Mouse (Mus musculus): ENCODE measurements around the gene Kcns1. TPM values are rescaled to one million over a fixed set of nuclear protein-coding genes. Genes with fewer than 3 reads are reported as not detected.
"Not testable (repeated sequence)": the region's sequence is repeated elsewhere in the genome, so short reads cannot be mapped to it uniquely, and the experiment has no call there.

Gene Kcns1
- total RNA-seq (2022), result 1 to 10 TPM in 3 of 4 experiments, under 1 TPM in 1; 0.54 to 1.8 (median 1.4) TPM

- no peak for DNase-seq (ENCODE audit: low spot score in 2 of 2)
These were observed at the start of gene Kcns1 for GRCm38 (mm10) chr2:164170902-164171301. TSS of gene Kcns1 (minus strand) at chr2:164171113.

- no peak for DNase-seq (ENCODE audit: low spot score in 2 of 2)
These were observed 48.4 kb upstream of the Kcns1 start for GRCm38 (mm10) chr2:164219295-164219694.

DNA sequence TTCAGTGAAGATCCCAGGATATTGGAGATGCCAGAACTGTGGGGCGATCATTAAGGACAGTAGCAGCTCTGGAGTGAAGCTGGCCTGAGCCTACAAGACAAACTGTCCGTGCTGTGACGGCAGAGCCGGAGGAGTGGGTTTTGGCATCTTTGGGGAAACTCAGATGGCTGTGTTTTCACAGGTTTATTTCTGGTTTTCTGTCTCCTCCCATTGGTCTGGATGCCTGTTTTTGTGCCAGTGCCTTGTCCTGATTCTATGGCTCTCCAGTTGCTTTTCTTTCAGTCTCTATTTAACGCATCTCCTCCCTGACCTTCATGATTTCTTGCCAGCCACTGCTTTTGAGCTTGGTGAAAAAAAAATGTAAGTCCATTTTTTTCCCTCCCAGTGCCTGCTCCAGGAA, 41.8 kb upstream of the Kcns1 start:
- DNase-seq (ENCODE audit: low spot score in 2 of 2), result no peak

DNA sequence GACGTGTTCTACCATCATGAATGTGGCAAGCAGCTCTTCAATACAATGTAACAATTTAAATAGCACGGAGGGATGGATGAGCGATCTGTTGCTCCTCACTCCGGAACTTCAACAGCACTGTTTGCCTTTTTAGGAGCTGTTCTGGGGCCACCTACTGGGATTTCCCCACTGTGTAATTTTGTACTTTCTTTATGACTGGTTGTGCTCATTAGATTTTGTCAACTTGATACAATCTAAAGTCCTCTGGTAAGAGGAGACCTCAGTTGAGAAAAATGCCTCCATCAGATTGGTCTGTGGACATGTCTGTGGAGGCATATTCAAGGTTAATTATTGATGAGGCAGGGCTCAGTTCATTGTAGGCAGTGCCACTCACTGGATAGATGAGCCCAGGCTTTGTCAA, 40.0 kb upstream of the Kcns1 start:
- DNase-seq (ENCODE audit: low spot score in 2 of 2), result no peak

DNA sequence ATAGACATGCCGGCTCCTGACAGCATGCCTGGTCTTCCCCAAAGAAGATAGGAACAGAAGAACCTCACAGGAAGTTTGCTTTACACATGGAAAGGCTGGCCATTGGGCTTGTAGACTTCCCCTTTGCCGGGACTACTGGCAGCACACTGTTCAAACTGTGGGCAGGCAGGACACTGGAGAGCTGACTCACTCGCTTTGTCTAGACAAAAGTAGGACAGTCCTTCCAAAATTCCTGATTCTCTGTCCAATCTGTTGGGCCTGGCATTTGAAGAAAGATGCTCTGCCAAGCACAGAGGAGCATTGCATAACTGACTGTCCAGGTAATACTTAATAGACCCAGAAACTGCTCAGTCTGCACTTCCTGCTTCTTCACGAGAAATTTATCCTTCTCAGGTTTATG, 35.8 kb upstream of the Kcns1 start:
- DNase-seq (ENCODE audit: low spot score in 2 of 2), result no peak

DNA sequence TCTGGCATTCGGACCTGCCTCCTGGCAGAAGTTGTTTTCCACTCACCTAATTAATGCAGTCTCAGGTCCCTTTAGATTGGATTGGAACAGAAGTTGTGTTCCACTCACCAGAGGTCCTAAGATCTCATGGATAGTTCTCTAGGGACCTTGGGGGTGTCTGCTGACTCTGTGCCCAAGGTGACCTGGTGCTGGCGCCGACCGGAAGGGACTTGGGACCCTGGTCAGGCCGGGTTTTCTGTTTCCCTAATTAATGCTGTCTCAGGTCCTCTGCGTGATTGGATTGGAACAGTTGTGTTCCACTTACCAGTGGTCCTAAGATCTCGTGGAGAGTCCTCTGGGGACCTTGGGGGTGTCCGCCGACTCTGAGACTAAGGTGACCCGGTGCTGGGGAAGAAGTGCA, 35.1 kb upstream of the Kcns1 start:
- DNase-seq (ENCODE audit: low spot score in 2 of 2), result not testable (repeated sequence)

DNA sequence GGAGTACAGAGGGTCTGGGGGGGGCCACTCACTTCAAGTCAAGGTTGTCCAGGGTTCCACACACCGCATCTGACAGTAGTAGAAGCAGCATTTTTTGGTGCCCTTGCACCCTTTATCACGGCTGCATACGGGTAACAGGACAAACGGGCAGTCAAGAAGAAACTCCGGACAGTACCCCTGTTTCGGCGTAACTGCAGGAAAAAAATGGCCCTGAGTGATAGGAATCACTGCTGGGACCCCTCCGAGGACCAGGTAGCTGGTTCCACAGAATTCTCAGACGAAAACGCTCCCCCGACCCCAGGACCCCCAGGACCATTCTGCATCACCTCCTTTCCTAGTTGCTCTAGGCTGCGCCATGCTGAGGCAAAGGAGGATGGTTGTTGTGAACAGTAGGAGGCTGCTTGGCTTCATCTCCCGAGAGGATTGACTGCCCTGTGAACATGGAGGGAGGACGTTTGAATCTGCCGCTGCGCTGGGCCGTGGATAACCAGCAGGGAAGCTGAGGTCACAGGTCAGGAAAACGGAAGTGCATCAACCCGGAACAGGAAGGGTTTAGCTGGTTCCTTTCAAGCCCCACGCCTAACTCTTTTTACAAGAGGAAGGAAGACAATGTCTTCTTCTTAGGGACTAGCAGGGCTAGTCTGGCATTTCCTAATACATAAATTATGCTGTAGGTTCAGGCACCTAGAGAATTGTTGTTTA, 28.9 kb upstream of the Kcns1 start, which contains the start of gene Wfdc15a:
Gene Wfdc15a (minus strand): TSS at position 505 of the 702 bp plus-strand sequence.
- DNase-seq (ENCODE audit: low spot score in 2 of 2), result no peak

DNA sequence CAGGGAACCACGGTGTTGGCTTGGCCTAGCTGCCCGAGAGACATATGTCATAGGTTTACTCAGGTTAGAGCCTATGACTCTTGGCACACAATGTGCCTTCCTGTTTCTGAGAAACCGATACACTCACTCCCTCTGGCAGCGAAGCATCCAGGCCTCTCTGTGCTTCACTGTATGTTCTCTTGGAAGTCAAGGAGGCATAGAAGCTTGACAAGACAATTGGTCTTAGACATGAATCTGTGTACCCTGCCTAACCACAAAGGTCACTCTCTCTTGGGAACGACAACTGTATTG, 25.7 kb upstream of the Kcns1 start:
- DNase-seq (ENCODE audit: low spot score in 2 of 2), result no peak

DNA sequence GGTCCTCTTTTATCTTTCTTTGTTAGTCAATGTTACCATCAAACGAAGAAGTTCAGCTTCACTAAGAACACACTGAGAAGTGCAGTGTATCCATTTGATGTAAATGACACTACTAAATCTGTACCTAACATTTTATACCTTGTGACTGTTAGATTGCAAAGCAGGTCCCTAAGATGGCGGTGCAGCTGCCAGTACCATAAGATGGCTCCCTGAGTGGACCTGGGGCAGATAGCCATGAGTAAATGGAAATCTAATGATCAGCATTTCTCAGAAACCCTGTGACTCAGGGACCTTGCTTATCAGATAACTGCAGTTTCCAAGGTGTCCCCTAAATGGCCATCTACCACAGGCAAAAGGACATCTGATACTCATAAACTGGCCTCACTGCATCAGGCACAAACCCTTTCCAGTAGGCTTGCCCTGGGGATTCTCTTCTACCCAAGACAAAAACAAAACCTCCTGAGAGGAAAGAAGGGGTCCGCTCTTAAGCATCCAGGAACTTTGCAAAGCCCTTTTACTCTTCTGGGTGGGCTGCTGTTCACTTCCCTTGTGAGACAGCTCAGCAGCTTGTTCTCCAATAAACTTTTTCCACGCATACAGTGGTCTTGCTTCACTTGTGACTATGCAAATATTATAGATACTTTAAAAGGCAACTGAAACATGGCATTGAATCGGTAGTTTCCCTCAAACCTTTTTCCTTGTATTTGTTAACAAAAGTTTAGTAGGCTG, 25.2 kb upstream of the Kcns1 start:
- DNase-seq (ENCODE audit: low spot score in 2 of 2), result no peak

GRCm38 (mm10) chr2:164194959-164195630, 24.2 kb upstream of the Kcns1 start:
- DNase-seq (ENCODE audit: low spot score in 2 of 2), result no peak

- DNase-seq (ENCODE audit: low spot score in 2 of 2), result no peak
These were observed 21.4 kb upstream of the Kcns1 start for GRCm38 (mm10) chr2:164192279-164192678.

DNA sequence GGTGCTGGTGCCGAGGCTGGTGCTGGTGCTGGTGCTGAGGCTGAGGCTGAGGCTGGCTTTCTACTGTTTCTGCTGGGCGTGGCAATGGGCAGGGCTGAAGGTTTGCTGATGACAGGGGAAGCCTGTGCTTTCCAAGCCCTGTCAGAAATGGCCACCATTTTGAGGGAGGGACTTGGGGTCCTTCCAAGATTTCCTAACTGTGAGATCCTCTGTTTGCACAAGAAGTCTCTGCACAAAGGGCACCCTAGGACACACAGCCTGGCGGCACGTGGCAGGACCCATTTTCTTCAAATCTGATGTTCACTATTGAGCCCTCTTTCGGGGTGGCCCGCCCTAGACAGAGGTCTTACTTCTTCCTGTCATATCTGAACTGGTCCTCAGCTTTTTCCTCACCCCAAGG, 19.7 kb upstream of the Kcns1 start, which contains the start of gene Wfdc12:
Gene Wfdc12 (minus strand): TSS at position 33 of the 400 bp plus-strand sequence.
- DNase-seq (ENCODE audit: low spot score in 2 of 2), result no peak

DNA sequence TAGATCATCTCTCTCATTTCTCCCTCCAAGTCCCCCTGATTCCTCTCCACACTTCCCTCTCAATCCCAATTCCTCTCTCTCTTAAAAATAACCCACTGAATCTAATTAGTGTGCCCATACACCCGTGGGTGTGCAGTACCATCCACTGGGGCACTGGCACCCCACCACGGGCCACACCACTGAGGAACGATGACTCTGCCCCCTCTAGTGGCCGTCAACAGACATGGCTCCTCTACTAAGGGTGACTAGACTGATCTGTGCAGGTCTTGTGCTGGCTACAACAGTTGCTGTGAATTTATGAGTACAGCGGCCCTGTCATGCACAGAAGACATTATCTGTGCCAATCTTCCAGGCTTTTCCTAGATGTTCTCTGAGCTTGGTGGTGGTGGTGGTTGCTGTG, 17.8 kb upstream of the Kcns1 start:
- DNase-seq (ENCODE audit: low spot score in 2 of 2), result no peak

GRCm38 (mm10) chr2:164184145-164184719, 13.3 kb upstream of the Kcns1 start:
- DNase-seq (ENCODE audit: low spot score in 2 of 2), result no peak

- no peak for DNase-seq (ENCODE audit: low spot score in 2 of 2)
These were observed 12.4 kb upstream of the Kcns1 start for GRCm38 (mm10) chr2:164183340-164183739.

- DNase-seq (ENCODE audit: low spot score in 2 of 2), result no peak
These were observed 11.9 kb upstream of the Kcns1 start, which contains the start of gene Wfdc5 for GRCm38 (mm10) chr2:164182692-164183255. TSS of gene Wfdc5 (minus strand) at chr2:164182742.

DNA sequence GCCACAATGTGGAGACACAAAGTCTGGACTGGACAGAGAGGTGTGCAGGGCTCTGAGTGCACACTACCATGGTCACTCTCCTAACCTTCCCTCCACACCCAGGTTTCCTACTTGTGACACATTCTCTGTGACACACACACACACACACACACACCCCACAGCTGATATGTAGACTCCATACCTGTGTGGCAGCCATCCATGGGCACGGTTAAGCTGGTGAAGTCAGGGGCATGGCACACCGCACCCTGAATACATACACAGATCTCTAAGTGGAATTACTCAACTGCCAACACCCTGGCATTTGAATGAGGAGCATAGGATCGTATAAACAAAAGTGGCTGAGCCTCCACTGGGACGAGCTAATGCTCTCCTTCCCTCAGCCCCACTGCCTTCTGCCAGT, 9.9 kb upstream of the Kcns1 start:
- DNase-seq (ENCODE audit: low spot score in 2 of 2), result no peak

DNA sequence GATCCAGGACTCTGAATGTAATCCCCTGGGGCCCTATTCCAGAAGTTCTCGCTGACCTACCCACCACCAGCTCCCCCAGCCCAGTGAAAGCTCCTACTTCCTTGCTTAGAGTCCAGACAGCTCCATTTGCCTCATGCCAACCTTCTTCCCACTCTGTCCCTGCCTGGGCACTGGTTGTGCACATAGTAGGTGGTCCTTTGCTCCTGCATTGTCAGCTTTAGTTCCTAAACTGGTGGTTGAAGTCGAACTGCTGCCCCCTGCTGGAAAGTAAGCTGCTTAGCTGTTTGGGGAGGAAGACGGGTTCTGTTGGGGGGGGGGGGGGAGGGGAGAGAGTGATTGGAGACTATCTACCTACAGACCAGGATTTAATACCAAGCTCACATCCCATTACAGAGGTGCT, 9.2 kb upstream of the Kcns1 start:
- no peak for DNase-seq (ENCODE audit: low spot score in 2 of 2)

DNA sequence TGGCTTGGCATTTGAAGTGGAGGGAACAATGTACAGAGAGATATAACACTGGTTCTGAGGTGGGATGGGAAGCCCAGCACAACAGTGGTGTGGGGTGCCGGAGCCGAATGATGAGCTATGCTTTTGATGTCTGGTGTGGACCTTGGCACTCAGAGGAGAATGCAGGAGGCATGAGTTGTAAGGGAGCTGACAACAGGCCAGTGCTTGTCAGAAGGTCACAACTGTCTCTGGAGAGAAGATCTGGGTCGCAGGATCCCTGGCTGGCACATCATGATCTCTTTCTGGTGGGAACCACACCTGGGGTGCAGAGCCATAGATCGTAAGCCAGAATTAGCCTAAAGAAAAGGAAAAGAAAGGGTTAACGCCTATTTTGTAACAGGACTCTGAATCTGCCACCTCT, 6.9 kb upstream of the Kcns1 start:
- DNase-seq (ENCODE audit: low spot score in 2 of 2), result no peak

GRCm38 (mm10) chr2:164175850-164176249, 4.9 kb upstream of the Kcns1 start:
- DNase-seq (ENCODE audit: low spot score in 2 of 2), result no peak

GRCm38 (mm10) chr2:164174649-164175395, 3.9 kb upstream of the Kcns1 start:
- no peak for DNase-seq (ENCODE audit: low spot score in 2 of 2)

Data from gastrocnemius, adult 8-10 months (tissue).